Mouse (Mus musculus): Measurements from ENCODE around the gene Nol10.

DNA sequence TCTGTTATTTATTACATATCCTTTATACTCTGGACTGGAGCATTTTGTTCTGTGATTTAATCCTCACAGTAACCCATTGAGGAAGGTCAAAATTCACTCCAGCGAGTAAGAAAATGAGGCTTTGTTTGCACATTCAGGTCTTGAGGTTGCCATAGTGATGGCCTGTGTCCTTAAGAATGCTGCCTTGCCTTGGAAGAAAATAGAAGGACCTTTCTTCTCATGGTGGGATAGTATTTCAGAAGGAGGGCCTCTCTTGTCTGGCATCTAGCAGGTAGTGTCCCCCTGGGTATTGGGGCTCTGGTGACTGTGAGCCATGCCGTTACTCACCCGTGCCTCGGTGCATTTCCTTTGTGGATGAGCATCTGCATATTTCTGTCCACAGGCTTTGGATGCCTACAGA is 12.4 kb downstream of the Nol10 start:
- TF ChIP-seq CTCF (IDR thresholded peaks at IDR 0.05; ENCODE audit: extremely low read depth, insufficient read depth, low read length) (no peak), POLR2A (IDR thresholded peaks at IDR 0.05; ENCODE audit: extremely low read depth, insufficient read depth, low read length) (no peak)

Measured in cortical plate, adult 2 months (tissue).